Mouse (Mus musculus) left cerebral cortex, postnatal 14 days (tissue): ENCODE results near the gene Sox1. TPM values are rescaled to one million over a fixed set of nuclear protein-coding genes. Genes with fewer than 3 reads are reported as not detected.

Experiments used
- DNase-seq, 2 experiments: peaks; one replicate each; pipeline ENCODE4 v3.0.0; 2021 to 2022; ENCODE audit warnings: low spot score in 2 of 2, mixed read lengths in 1 of 2
- intact Hi-C: fragments of 180-260 bp; cut with DNase I; formaldehyde crosslinking; loops from one replicate; pipeline ENCODE4 v1.15.1; 2025
- microRNA-seq, 2 experiments: library from miRNA; unstranded; fragments of <30 nt; microRNA quantifications; one replicate each; pipeline ENCODE4 v1.2.0; 2022
- total RNA-seq, 2 experiments: library from RNA; stranded (reverse); gene quantifications; 2 replicates each; pipeline ENCODE4 v1.2.3; 2021

The Sox1 gene
- total RNA-seq, 2 experiments from 2014 or later: 6.1 to 10.4 TPM

DNA sequence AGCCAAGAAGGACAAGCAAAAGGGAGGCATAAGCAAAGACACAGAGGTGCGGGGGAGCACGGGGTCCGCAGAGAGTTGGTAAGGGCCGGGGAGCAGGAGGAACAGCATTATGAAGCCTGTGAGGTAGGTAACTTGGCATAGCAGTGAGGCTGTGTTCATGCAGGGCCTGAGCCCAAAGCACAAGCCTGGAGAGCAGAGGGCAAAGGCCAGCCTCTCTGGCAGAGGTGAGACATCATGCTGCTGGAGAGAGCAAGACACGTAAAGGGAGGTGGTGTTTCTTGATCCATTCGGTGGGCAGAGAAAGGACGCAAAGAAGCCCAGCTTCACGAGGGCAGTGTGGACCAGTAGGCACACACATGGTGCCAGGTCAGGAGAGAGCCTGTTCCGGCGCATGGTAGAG lies 44.8 kb downstream of the Sox1 start:
- intact Hi-C loops: no loop called here
- no peak for DNase-seq

DNA sequence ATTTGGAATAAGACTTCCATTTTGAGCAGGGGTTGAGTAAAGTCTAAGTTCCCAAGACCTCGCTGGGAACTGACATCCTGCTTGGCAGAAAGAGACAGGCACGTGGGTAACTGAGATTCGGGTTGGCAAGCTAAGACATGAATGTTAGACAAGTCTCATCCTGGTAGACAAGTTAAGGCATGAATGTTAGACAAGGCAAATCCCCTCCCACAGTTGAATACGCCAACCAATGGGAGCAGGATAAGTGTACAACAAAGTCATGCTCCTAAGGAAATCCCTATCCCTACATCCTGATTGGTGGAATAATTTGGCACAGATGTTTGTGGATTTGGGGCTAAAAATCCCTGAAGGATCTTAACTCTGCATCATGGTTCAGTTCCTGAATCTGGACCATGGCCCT lies 45.9 kb downstream of the Sox1 start:
- no peak for DNase-seq
- intact Hi-C loops: no loop called here

DNA sequence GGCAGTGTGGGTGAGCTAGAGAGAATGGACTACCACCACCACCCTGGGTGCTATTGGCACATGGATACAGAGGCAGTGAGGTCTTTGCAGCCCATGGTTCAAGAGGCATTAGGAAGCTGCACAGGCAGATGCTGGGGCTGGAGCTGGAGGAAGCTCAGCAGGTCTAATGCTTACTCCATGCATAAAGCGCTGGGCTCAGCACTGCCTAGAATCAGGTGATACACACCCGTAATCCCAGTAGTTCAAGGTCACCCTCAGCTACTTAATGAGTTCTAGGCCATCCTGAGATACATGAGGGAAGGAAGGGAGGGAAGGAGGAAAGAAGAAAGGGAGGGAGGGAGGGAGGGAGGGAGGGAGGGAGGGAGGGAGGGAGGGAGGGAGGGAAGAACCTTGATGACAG lies 50.2 kb downstream of the Sox1 start:
- DNase-seq: no peak
- intact Hi-C loops: no loop called here

DNA sequence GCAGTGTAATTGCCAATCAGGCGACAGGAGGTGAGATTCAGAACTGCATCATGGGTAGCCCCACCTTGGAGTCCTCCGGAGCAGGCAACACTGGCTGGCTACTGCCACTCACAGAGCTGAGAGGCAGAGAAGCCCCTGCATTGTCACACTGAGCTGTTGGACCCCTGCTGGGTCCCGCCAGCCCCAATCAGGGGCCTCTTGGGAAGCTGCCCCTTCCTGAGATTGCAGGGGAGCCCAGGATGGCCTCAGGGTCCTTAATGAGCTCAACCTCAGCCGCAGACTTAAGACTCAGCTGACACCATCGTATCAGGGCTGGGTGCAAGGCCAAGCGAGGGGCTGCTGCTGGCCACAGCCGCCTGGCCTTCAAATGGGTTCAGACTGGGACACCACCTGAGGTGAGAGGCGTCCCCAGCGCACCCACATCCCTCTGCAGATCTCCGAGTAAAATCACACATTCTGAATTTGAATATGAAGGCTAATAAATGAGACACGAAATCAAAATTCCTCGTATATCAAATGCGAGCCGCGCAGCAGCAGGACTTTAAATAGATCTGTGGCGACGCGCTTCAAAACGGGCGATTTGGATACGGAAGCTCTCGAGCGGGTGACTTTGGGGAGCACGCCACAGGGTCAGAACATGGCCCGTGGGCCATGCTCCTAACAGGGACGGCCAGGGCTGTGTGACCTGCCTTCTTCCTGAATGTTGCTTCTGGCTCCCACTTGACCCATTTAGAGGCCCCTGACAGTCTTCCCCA lies 51.0 kb downstream of the Sox1 start:
- intact Hi-C loops: no loop called here
- DNase-seq: no peak

Small RNA genes within 50 kb of the gene (microRNA-seq; reads per million reads assigned to microRNA genes)
- gene Gm25239: 0 reads per million in 2 experiments

Other genes with a start within 250 kb of the Sox1 start
- gene A230072I06Rik, start 116.5 kb upstream of the Sox1 start, total RNA-seq: not detected
- gene Spaca7, start 177.7 kb downstream of the Sox1 start, total RNA-seq: not detected